Mouse (Mus musculus) midbrain, embryonic 15.5 days (tissue): ENCODE results near the gene Sec24b. TPM values are rescaled to one million over a fixed set of nuclear protein-coding genes. Genes with fewer than 3 reads are reported as not detected.

Experiments
- polyA plus RNA-seq: library from polyadenylated mRNA; unstranded; fragments of >200 nt; fragmentation: Nextera tagmentation; extraction: Ambion mirVana; gene quantifications from 2 replicates; pipeline ENCODE4 v1.2.1, GENCODE M21; 2015

Sec24b gene
- polyA plus RNA-seq, 1 experiment from 2014 or later, result 34.9 TPM

Other genes with a start within 250 kb of the Sec24b start
- 0.17 and 0.21 TPM in 2 replicates for gene Rrh, start 239.0 kb downstream of the Sec24b start, polyA plus RNA-seq
- gene Gar1, start 230.2 kb downstream of the Sec24b start, polyA plus RNA-seq, result 41.6 and 46.0 TPM in 2 replicates
- 0.49 and 0.50 TPM in 2 replicates for gene Cfi, start 225.7 kb downstream of the Sec24b start, polyA plus RNA-seq
- gene Pla2g12a, start 182.9 kb downstream of the Sec24b start, polyA plus RNA-seq, result 36.7 and 37.4 TPM in 2 replicates
- 20.1 and 22.1 TPM in 2 replicates for gene Casp6, start 160.1 kb downstream of the Sec24b start, polyA plus RNA-seq
- gene Mcub, start 91.3 kb downstream of the Sec24b start, polyA plus RNA-seq, result 3.9 and 6.3 TPM in 2 replicates
- 14.4 and 15.3 TPM in 2 replicates for gene Col25a1, start 69.9 kb upstream of the Sec24b start, polyA plus RNA-seq